Mouse (Mus musculus) left cerebral cortex, adult 18-20 months (tissue): ENCODE data around the gene Ap1g2. TPM values are rescaled to one million over a fixed set of nuclear protein-coding genes. Genes with fewer than 3 reads are reported as not detected.

Experiments
- DNase-seq, 2 experiments: peaks; one replicate each; pipeline ENCODE4 v3.0.0; 2021 to 2022; ENCODE audit warnings: low spot score in 2 of 2, mixed read lengths in 1 of 2
- total RNA-seq, 2 experiments: library from RNA; stranded (reverse); gene quantifications; 2 replicates each; pipeline ENCODE4 v1.2.3; 2021

Gene Ap1g2
- total RNA-seq, 2 experiments from 2014 or later, result 9.5 to 10.2 TPM

GRCm38 (mm10) chr14:55089199-55089947, 17.0 kb downstream of the Ap1g2 start:
- DNase-seq, result peak; percentile 63 to 69

DNA sequence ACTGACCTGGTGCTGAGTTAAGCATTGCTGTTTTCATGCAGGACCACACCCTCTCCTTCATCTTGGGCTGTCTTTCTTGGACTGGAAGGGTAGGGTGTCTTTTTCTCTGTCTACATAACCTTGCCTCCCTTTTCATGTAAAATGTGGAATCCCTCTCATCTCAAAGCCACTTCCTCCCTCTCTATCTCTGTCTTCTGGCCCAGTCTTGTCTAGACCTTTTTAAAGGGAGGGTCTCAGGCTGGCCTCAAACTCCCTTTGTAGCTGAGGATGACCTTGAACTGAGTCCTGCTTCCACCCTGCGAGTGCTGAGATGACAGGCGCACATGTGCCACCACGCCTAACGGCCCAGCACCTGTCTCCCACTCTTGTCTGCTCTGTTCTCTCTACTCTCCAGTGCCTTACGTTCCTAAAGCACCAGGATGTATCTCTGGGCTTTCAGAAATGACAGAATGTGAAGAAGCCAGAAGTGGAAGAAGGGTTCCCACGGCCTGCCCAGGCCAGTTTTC, 20.3 kb downstream of the Ap1g2 start:
- no peak for DNase-seq

DNA sequence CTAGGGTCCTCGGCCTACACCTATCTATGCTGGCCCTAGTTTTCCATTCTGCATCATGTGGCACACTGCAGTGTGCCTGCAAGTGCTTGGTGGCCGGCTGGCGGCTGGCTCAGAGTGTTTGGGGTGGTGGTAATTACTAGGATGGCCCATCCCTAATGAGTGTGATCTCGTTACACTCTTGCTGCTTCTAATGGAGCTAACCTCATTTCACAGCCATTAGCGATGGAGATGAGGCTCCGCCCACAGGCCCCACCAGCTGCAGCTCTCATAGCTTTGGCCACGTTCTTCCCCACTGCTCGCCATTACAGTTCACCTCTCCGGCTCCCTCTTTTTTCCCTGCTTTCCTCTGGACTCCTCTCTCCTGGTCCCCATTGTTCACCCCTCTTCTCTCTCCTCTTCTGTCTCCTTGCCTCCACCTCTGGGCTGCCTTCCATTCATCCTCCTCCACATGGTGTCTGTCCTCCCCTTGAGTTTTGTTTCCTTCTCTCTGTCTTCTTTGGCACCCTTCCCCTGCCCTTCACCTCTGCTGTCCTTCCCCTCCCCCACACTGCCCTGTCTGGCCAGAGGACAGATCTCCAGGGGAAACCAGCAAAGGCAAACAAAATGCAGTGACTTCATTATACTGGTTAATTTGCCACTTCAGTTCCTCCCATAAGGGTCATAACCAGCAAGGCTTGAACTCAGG, 20.9 kb downstream of the Ap1g2 start:
- no peak for DNase-seq

DNA sequence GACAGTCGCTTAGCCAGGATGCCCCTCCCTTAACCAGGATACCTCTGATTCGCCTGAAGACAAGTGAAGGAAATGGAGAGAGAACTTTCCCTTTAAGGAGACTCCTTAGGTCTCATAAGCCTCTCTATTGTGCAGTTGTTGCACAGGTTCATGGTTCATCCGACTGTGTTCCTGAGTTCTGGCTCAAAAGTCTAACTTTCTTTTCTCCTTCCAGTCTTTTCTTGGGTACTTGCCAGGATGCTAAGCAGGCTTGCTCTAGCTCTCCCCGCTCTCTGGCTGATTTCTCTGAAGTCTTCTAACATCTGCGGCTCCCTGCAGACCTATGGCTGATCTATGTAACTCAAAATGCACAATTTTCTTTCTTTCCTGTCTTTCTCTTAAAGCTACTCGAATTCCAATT, 22.9 kb downstream of the Ap1g2 start:
- DNase-seq, result no peak

DNA sequence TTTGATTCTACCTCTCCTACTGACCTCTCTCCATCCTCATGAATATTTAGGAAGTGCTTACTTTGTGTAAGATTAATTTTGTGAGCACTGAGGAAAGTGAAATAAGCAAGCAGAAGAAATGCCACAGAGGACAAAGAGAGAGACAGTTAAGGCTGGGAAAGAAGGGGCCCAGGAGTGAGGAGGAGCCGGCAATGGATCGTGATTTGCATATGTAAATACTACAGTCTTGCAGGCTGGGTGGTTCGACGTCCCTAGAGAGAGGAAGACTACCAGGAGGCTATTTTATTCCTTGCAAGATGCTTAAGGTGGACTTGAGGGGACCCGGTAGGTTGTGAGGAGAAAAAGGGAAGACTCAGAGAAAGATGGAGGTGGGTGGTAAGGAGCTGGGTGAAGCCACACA, 25.3 kb downstream of the Ap1g2 start:
- DNase-seq, result no peak

- peak; percentile 69 to 82 for DNase-seq
Measured at GRCm38 (mm10) chr14:55079214-55079970, 27.0 kb downstream of the Ap1g2 start.

GRCm38 (mm10) chr14:55078366-55078989, 27.9 kb downstream of the Ap1g2 start:
- no peak for DNase-seq

DNA sequence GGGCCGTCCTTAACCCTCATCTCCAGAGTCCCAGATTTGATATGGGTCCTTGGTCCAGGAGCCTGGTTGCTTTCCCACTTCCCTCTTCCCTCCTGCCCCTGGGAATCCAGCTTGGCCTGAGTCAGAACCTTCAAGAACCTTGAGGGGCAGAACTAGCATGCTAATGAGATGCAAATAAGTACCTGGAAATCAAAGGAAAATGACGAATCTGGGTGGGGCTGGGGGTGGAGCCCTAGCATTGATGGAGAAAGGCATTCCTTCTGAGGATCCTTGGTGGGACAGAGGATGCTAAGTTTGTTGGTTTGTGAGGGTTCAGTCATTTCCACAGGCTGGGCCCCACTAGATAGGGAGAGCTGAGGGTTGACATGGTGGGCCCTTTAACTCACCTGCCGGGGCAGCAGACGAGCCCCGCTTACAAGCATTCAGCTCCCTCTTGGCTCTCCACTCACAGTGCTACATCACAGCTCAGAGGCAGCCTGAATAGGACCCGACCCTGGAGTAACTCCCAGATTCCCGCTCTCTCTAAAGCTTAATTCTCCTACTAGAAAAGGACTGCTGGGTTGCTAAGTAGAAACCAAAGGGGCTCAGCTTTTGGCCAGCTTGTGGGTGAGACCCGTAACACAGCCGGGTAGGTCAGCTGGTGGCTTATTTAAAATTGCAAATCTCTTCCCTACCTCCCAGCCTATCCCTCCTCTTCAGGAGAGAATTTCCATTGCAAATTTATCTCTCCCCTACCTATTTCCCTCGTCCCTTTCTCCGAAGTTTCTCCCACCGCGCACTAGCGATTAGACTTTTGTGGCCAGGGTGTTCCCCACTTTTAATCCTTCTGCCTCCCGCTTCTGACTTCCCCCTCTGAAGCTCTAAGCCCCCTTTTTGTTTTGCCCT, 28.7 kb downstream of the Ap1g2 start:
- DNase-seq, result no peak

- DNase-seq, result no peak
Measured at GRCm38 (mm10) chr14:55076956-55077355, 29.4 kb downstream of the Ap1g2 start.

DNA sequence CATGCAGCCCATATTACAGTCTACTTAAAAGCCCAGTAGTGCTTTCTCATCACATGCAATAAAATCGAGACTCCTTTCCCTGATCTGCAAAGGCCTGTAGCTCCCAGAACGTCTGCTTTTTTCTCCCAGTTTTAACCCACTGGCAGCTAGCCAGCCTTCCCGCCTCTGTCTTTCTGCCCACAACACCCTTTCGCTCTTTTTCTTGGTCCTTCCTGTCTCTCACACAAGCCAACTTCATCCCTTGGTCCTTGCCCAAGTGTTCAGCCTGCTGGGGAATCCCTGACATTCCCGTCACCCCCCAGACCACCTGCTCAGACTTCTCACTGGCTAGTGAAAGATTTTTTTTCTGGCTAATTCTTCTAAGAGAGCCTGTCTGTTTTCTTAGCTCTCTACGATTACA, 30.2 kb downstream of the Ap1g2 start:
- DNase-seq, result peak; percentile 80 to 87

GRCm38 (mm10) chr14:55074416-55074815, 32.0 kb downstream of the Ap1g2 start:
- no peak for DNase-seq

DNA sequence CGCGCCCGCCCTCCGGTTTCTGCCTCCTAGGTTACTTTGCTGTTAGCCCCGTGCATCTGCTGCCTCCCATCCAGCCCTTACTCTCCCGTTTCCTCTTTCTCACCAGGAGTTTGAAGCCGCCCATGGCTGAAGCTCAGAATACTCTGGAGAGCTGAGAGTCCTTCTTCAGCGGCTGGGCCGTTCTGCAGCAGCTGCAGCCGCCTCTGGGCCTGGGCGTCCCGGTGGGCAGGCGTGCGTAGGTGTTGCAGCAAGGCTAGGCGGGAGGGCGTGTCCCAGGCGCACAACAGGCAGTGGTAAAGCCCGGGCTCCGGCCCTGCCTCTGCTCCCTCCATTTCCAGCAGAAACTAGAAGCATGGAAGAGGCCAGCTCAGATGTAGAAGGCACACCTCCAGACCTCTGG, 34.6 kb downstream of the Ap1g2 start:
- peak in 1 of 2 experiments; percentile 62 for DNase-seq

DNA sequence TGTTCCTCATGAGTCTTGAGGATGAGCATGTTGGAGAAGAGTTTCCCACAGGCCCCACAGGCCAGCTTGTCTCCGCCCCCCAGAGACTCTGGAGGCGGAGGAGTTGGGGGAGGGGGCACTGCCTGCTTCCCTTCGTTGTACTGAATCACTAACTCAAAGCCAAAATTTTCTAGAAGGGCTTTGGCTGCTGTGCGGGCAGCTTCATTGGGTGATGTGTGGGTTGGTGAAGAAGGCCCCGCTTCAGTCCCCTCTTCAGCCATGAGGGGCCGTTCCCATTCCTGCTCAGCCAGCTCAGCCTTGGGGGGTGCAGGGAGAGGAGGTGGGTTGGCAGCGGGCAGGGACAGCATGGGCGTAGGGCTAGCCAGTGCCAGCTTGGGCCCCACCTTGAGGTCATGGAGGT, 40.4 kb downstream of the Ap1g2 start:
- no peak for DNase-seq

DNA sequence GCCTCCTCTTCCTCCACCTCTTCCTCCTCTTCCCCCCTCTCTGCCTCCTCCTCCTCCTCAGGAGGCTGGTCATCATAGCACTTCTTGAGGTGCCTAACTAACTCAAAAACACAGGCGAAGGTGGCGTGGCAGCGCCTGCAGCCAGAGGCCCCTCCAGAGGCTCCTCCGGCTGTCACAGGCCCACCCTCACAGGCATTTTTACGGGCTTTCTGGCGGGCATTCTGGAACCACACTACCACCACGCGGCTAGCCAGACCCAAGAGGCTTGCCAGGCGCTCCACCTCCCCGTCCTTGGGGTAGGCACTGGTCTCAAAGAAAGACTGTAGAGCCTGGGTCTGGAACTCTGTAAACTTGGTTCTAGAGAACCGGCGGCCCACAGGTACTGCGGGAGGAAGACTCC, 41.0 kb downstream of the Ap1g2 start:
- DNase-seq, result no peak

DNA sequence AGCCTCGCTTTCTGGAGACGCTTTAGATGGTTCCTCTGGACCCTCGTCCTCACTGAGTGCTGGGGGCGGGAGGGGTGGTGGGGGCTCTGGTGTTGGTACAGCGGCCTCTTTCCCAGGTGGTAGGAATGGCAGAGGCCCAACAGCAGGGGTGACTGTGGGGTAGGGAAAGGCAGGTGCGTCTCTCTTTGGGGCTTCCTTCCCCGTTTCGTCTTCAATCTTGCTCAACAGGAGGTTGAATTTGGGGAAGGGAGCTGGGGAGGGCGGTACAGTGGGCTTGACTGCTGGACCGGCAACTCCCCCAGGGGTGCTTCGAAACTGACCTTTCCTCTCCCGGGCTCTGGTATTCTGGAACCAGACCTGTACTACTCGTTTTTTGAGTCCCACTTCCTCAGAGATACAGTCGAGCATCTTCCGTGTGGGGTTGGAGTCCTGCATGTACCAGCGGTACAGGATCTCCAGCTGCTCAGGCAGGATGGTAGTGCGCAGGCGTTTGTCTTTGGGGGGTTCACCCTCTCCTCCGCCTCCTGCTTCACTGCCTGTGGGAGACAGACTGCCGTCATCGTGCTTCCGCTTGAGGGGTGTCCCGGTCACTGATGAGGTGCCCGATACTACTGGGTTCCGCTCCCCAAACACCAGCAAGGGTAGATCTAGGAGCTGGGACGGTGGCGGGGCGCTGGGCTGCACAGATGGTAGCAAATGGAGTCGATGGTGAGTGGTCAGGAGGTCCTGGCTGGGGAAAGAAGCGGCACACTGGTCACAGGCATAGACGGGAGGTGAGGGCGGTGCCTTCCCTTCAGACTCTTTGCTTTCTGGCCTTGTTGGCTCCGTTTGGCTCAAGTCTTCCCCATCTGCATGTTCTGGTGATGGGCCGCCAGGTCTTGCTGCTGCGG, 41.7 kb downstream of the Ap1g2 start:
- DNase-seq, result no peak

- no peak for DNase-seq
Measured at GRCm38 (mm10) chr14:55063581-55064381, 42.6 kb downstream of the Ap1g2 start.

DNA sequence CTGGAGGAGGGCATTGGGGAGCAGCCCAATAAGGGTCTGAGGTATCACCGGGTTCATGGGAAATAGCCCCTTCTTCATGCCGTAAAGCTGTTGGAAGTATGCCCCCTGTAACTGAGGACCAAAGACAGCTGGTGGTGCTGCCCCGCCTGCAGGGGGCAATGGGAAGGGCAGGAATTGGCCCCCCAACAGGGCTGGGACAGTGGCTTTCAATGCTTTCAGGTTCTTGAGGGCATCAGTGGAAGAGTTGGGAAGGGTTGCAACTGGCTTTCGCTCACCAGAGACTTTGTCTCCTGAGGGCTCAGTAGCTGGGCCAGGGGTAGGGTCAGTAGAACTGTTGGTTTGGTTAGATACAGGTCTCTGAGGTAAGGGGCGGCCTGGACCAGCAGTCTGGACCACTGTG, 43.3 kb downstream of the Ap1g2 start:
- no peak for DNase-seq

DNA sequence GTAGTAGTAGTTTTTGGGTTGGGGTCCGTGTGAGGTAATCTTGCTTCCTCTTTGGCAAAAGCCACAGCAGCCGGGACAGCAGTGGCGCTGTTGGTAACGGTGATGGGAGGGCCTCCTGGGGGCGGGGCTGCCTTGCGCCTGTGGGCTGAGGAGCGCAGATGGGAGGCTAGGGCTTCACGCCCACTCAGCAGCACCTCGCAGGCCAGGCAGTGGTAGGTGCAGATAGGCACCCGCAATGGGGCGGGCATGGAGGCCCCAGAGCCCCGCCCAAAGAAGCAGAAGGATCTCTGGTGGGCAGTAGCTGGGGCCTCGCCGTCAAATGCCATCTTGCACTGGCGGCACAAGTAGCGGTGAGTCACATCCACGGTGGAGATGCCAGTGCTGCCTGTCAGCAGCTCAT, 43.8 kb downstream of the Ap1g2 start:
- peak; percentile 61 to 76 for DNase-seq

GRCm38 (mm10) chr14:55061845-55062244, 44.5 kb downstream of the Ap1g2 start:
- no peak for DNase-seq
